Mouse (Mus musculus): Measurements from ENCODE around the gene Arrdc2. TPM values are rescaled to one million over a fixed set of nuclear protein-coding genes. Genes with fewer than 3 reads are reported as not detected.
"Not testable (repeated sequence)": the region's sequence is repeated elsewhere in the genome, so short reads cannot be mapped to it uniquely, and the experiment has no call there.

Gene Arrdc2
- polyA plus RNA-seq, 1 experiment, result 31.4 TPM

- TF ChIP-seq CTCF (IDR thresholded peaks at IDR 0.05; ENCODE audit: extremely low read depth, insufficient read depth, low read length) (no peak), POLR2A (IDR thresholded peaks at IDR 0.05; ENCODE audit: extremely low read depth, insufficient read depth, low read length) (no peak)
- no peak overlapping the region for H3K27ac ChIP-seq (ENCODE audit: insufficient read depth, low read length)
- no peak overlapping the region for H3K4me3 ChIP-seq (ENCODE audit: insufficient read depth, low read length)
- no peaks in the 10 kb centered on the region for H3K4me1 ChIP-seq (ENCODE audit: control insufficient read depth, insufficient read depth, low read length)
Observed at GRCm38 (mm10) chr8:70832371-70832770, 7.1 kb downstream of the Arrdc2 start.

GRCm38 (mm10) chr8:70831517-70831916, 8.0 kb downstream of the Arrdc2 start:
- no peak overlapping the region for H3K4me3 ChIP-seq (ENCODE audit: insufficient read depth, low read length)

GRCm38 (mm10) chr8:70827796-70828195, 11.7 kb downstream of the Arrdc2 start:
- Histone ChIP-seq H3K27ac (ENCODE audit: insufficient read depth, low read length) (no peak overlapping the region), H3K4me1 (ENCODE audit: control insufficient read depth, insufficient read depth, low read length) (no peaks in the 10 kb centered on the region), H3K4me3 (ENCODE audit: insufficient read depth, low read length) (no peak overlapping the region)
- no peak for TF ChIP-seq POLR2A (IDR thresholded peaks at IDR 0.05; ENCODE audit: extremely low read depth, insufficient read depth, low read length)
- no peak for TF ChIP-seq CTCF (IDR thresholded peaks at IDR 0.05; ENCODE audit: extremely low read depth, insufficient read depth, low read length)

More at GRCm38 (mm10) chr8:70831517-70831916, 8.0 kb downstream of the Arrdc2 start:
- no peaks in the 10 kb centered on the region for H3K4me1 ChIP-seq (ENCODE audit: control insufficient read depth, insufficient read depth, low read length)
- TF ChIP-seq CTCF (IDR thresholded peaks at IDR 0.05; ENCODE audit: extremely low read depth, insufficient read depth, low read length) (no peak), POLR2A (IDR thresholded peaks at IDR 0.05; ENCODE audit: extremely low read depth, insufficient read depth, low read length) (no peak)
- no peak overlapping the region for H3K27ac ChIP-seq (ENCODE audit: insufficient read depth, low read length)

- no peaks in the 10 kb centered on the region for H3K4me1 ChIP-seq (ENCODE audit: control insufficient read depth, insufficient read depth, low read length)
- TF ChIP-seq CTCF (IDR thresholded peaks at IDR 0.05; ENCODE audit: extremely low read depth, insufficient read depth, low read length) (no peak), POLR2A (IDR thresholded peaks at IDR 0.05; ENCODE audit: extremely low read depth, insufficient read depth, low read length) (no peak)
- H3K27ac ChIP-seq (ENCODE audit: insufficient read depth, low read length), result no peak overlapping the region
- H3K4me3 ChIP-seq (ENCODE audit: insufficient read depth, low read length), result no peak overlapping the region
Observed at GRCm38 (mm10) chr8:70827010-70827409, 12.5 kb downstream of the Arrdc2 start.

- Histone ChIP-seq H3K4me1 (ENCODE audit: control insufficient read depth, insufficient read depth, low read length) (no peaks in the 10 kb centered on the region), H3K27ac (ENCODE audit: insufficient read depth, low read length) (no peak overlapping the region), H3K4me3 (ENCODE audit: insufficient read depth, low read length) (no peak overlapping the region)
- TF ChIP-seq CTCF (IDR thresholded peaks at IDR 0.05; ENCODE audit: extremely low read depth, insufficient read depth, low read length) (no peak), POLR2A (IDR thresholded peaks at IDR 0.05; ENCODE audit: extremely low read depth, insufficient read depth, low read length) (no peak)
Observed at GRCm38 (mm10) chr8:70825816-70826215, 13.7 kb downstream of the Arrdc2 start.

- Histone ChIP-seq H3K4me3 (ENCODE audit: insufficient read depth, low read length) (no peak overlapping the region), H3K27ac (ENCODE audit: insufficient read depth, low read length) (no peak overlapping the region), H3K4me1 (ENCODE audit: control insufficient read depth, insufficient read depth, low read length) (no peaks in the 10 kb centered on the region)
- no peak for TF ChIP-seq CTCF (IDR thresholded peaks at IDR 0.05; ENCODE audit: extremely low read depth, insufficient read depth, low read length)
- no peak for TF ChIP-seq POLR2A (IDR thresholded peaks at IDR 0.05; ENCODE audit: extremely low read depth, insufficient read depth, low read length)
Observed at GRCm38 (mm10) chr8:70823802-70824201, 15.7 kb downstream of the Arrdc2 start.

GRCm38 (mm10) chr8:70822594-70822993, 16.9 kb downstream of the Arrdc2 start:
- H3K4me3 ChIP-seq (ENCODE audit: insufficient read depth, low read length); H3K27ac ChIP-seq (ENCODE audit: insufficient read depth, low read length); H3K4me1 ChIP-seq (ENCODE audit: control insufficient read depth, insufficient read depth, low read length): not testable (repeated sequence)

GRCm38 (mm10) chr8:70821992-70822391, 17.5 kb downstream of the Arrdc2 start:
- Histone ChIP-seq H3K27ac (ENCODE audit: insufficient read depth, low read length) (no peak overlapping the region), H3K4me3 (ENCODE audit: insufficient read depth, low read length) (no peak overlapping the region), H3K4me1 (ENCODE audit: control insufficient read depth, insufficient read depth, low read length) (no peaks in the 10 kb centered on the region)
- TF ChIP-seq POLR2A (IDR thresholded peaks at IDR 0.05; ENCODE audit: extremely low read depth, insufficient read depth, low read length) (no peak), CTCF (IDR thresholded peaks at IDR 0.05; ENCODE audit: extremely low read depth, insufficient read depth, low read length) (no peak)

- Histone ChIP-seq H3K4me1 (ENCODE audit: control insufficient read depth, insufficient read depth, low read length) (no peaks in the 10 kb centered on the region), H3K4me3 (ENCODE audit: insufficient read depth, low read length) (no peak overlapping the region), H3K27ac (ENCODE audit: insufficient read depth, low read length) (no peak overlapping the region)
- TF ChIP-seq CTCF (IDR thresholded peaks at IDR 0.05; ENCODE audit: extremely low read depth, insufficient read depth, low read length) (peak; percentile 93), POLR2A (IDR thresholded peaks at IDR 0.05; ENCODE audit: extremely low read depth, insufficient read depth, low read length) (no peak)
Observed at GRCm38 (mm10) chr8:70821399-70821962, 18.0 kb downstream of the Arrdc2 start.

- H3K27ac ChIP-seq (ENCODE audit: insufficient read depth, low read length), result no peak overlapping the region
- no peak overlapping the region for H3K4me3 ChIP-seq (ENCODE audit: insufficient read depth, low read length)
- TF ChIP-seq CTCF (IDR thresholded peaks at IDR 0.05; ENCODE audit: extremely low read depth, insufficient read depth, low read length), result no peak
- no peak for TF ChIP-seq POLR2A (IDR thresholded peaks at IDR 0.05; ENCODE audit: extremely low read depth, insufficient read depth, low read length)
- H3K4me1 ChIP-seq (ENCODE audit: control insufficient read depth, insufficient read depth, low read length), result no peaks in the 10 kb centered on the region
Observed at GRCm38 (mm10) chr8:70820101-70820935, 19.2 kb downstream of the Arrdc2 start.

Measured in cortical plate, adult 2 months (tissue).